Mouse (Mus musculus): ENCODE measurements around the gene Olfr1440.

Olfr1440 gene

GRCm38 (mm10) chr19:12386979-12387378 lies at the start of gene Olfr1440:
TSS of gene Olfr1440 (plus strand) at chr19:12387279.
- DNase-seq = no peak

GRCm38 (mm10) chr19:12373004-12373403 lies 14.1 kb upstream of the Olfr1440 start:
- DNase-seq = no peak

- DNase-seq = no peak
Observed at GRCm38 (mm10) chr19:12374465-12375025, 12.5 kb upstream of the Olfr1440 start.

GRCm38 (mm10) chr19:12413737-12414136 lies 26.7 kb downstream of the Olfr1440 start:
- no peak for DNase-seq

- no peak for DNase-seq
Observed at GRCm38 (mm10) chr19:12417361-12417760, 30.3 kb downstream of the Olfr1440 start, which contains the start of gene Olfr1441. TSS of gene Olfr1441 (plus strand) at chr19:12417433.

GRCm38 (mm10) chr19:12418312-12418711 lies 31.2 kb downstream of the Olfr1440 start:
- DNase-seq = no peak

GRCm38 (mm10) chr19:12420555-12420954 lies 33.5 kb downstream of the Olfr1440 start:
- DNase-seq = no peak

GRCm38 (mm10) chr19:12421680-12422079 lies 34.6 kb downstream of the Olfr1440 start:
- no peak for DNase-seq

GRCm38 (mm10) chr19:12427101-12427500 lies 40.0 kb downstream of the Olfr1440 start:
- no peak for DNase-seq

- no peak for DNase-seq
Observed at GRCm38 (mm10) chr19:12427605-12428004, 40.5 kb downstream of the Olfr1440 start, which contains the start of gene Pfpl. TSS of gene Pfpl (plus strand) at chr19:12427905.

GRCm38 (mm10) chr19:12433033-12433432 lies 46.0 kb downstream of the Olfr1440 start:
- no peak for DNase-seq

- no peak for DNase-seq
Observed at GRCm38 (mm10) chr19:12435011-12435416, 47.9 kb downstream of the Olfr1440 start.

GRCm38 (mm10) chr19:12435750-12436524 lies 48.9 kb downstream of the Olfr1440 start:
- no peak for DNase-seq

GRCm38 (mm10) chr19:12439581-12439980 lies 52.5 kb downstream of the Olfr1440 start:
- no peak for DNase-seq

- DNase-seq = no peak
Observed at GRCm38 (mm10) chr19:12440103-12440725, 53.1 kb downstream of the Olfr1440 start.

GRCm38 (mm10) chr19:12442560-12442959 lies 55.5 kb downstream of the Olfr1440 start:
- DNase-seq = no peak

GRCm38 (mm10) chr19:12445014-12445413 lies 57.9 kb downstream of the Olfr1440 start:
- no peak for DNase-seq

All from thymus, postnatal 36 days (tissue).